Mouse (Mus musculus): ENCODE measurements at regions not wholly inside any gene's neighbourhood (a gene's known extent, or its start where the extent isn't known, plus 50 kb on each side); places are given as distances from the start of the nearest gene placed in this dataset.

GRCm38 (mm10) chr4:34177421-34177820 is 127.4 kb upstream of the Spaca1 start:
- Histone ChIP-seq H3K4me2 (ENCODE audit: insufficient read depth, low read depth, poor library complexity, severe bottlenecking) (no peak overlapping the region), H3K27ac (ENCODE audit: insufficient read depth, low read depth) (no peak overlapping the region), H3K36me3 (replicated peaks in 1 of 2; ENCODE audit: control insufficient read depth in 1 of 2, insufficient read depth in 1 of 2, low read length in 1 of 2) (no peaks in the 10 kb centered on the region), H3K4me3 (replicated peaks in 1 of 3; ENCODE audit: low read depth in 2 of 3, low read length in 2 of 3, poor library complexity in 1 of 3) (no peak overlapping the region), H3K9ac (ENCODE audit: insufficient read depth, low read depth) (no peak overlapping the region), H3K4me1 (ENCODE audit: control insufficient read depth in 1 of 2, insufficient read depth in 2 of 2) (no peaks in the 10 kb centered on the region), H3K79me2 (replicated peaks; ENCODE audit: control insufficient read depth, extremely low read depth, insufficient read depth, poor library complexity, severe bottlenecking) (no peaks in the 10 kb centered on the region), H3K27me3 (replicated peaks) (no peaks in the 10 kb centered on the region), H3K9me3 (replicated peaks; ENCODE audit: low read length) (peaks cover 2% of the 10 kb centered on the region)
- TF ChIP-seq SIN3A (IDR thresholded peaks at IDR 0.05; ENCODE audit: low read length), result no peak
- no peak for TF ChIP-seq HCFC1 (IDR thresholded peaks at IDR 0.05; ENCODE audit: low read depth, low read length)
- no peak for TF ChIP-seq EP300 (IDR thresholded peaks at IDR 0.05; ENCODE audit: low read length)
- TF ChIP-seq ZKSCAN1 (IDR thresholded peaks at IDR 0.05; ENCODE audit: borderline replicate concordance, low read depth, low read length), result no peak
- no peak for TF ChIP-seq USF2 (conservative IDR thresholded peaks at IDR 0.05; ENCODE audit: low read depth, low read length)
- no peak for TF ChIP-seq ZNF384 (IDR thresholded peaks at IDR 0.05; ENCODE audit: low read depth, low read length)
- TF ChIP-seq CHD1 (IDR thresholded peaks at IDR 0.05; ENCODE audit: low read depth, low read length), result no peak
- no peak for TF ChIP-seq POLR2A (IDR thresholded peaks at IDR 0.05; ENCODE audit: low read depth, low read length)
- TF ChIP-seq MEF2A (IDR thresholded peaks at IDR 0.05; ENCODE audit: borderline replicate concordance, low read depth, low read length), result no peak
- no peak for TF ChIP-seq RAD21 (IDR thresholded peaks at IDR 0.05; ENCODE audit: low read depth, low read length)
- TF ChIP-seq BHLHE40 (IDR thresholded peaks at IDR 0.05; ENCODE audit: low read depth, low read length), result no peak
- no peak for TF ChIP-seq E2F4 (IDR thresholded peaks at IDR 0.05; ENCODE audit: insufficient replicate concordance, low read depth, low read length)
- no peak for TF ChIP-seq CTCF (conservative IDR thresholded peaks at IDR 0.05 in 1 of 2, IDR thresholded peaks at IDR 0.05 in 1 of 2; ENCODE audit: low read depth in 2 of 2, low read length in 2 of 2)
- TF ChIP-seq ETS1 (conservative IDR thresholded peaks at IDR 0.05; ENCODE audit: low read depth, low read length), result no peak
- no peak for TF ChIP-seq NELFE (IDR thresholded peaks at IDR 0.05; ENCODE audit: low read depth, low read length)
- TF ChIP-seq PAX5 (IDR thresholded peaks at IDR 0.05; ENCODE audit: low read length), result no peak
- no peak for TF ChIP-seq IRF4 (IDR thresholded peaks at IDR 0.05; ENCODE audit: low read depth, low read length)
- in situ Hi-C loops (cut with MboI; ENCODE audit: low pct_ligation_motif_present, low pct_unique_long_range_greater_than_20kb, low sequenced_read_pairs), result no loop called here
- DNase-seq (ENCODE audit: extremely low read depth), result no peak
- dilution Hi-C loops (cut with MboI; ENCODE audit: extremely low pct_ligation_motif_present, extremely low pct_unique_long_range_greater_than_20kb, low sequenced_read_pairs), result no loop called here

- Histone ChIP-seq H3K4me1 (ENCODE audit: control insufficient read depth in 1 of 2, insufficient read depth in 2 of 2) (no peaks in the 10 kb centered on the region), H3K79me2 (replicated peaks; ENCODE audit: control insufficient read depth, extremely low read depth, insufficient read depth, poor library complexity, severe bottlenecking) (no peaks in the 10 kb centered on the region), H3K27me3 (replicated peaks) (no peaks in the 10 kb centered on the region), H3K9me3 (replicated peaks; ENCODE audit: low read length) (no peaks in the 10 kb centered on the region), H3K36me3 (replicated peaks in 1 of 2; ENCODE audit: control insufficient read depth in 1 of 2, insufficient read depth in 1 of 2, low read length in 1 of 2) (no peaks in the 10 kb centered on the region), H3K27ac (ENCODE audit: insufficient read depth, low read depth) (no peak overlapping the region), H3K9ac (ENCODE audit: insufficient read depth, low read depth) (no peak overlapping the region), H3K4me2 (ENCODE audit: insufficient read depth, low read depth, poor library complexity, severe bottlenecking) (no peak overlapping the region), H3K4me3 (replicated peaks in 1 of 3; ENCODE audit: low read depth in 2 of 3, low read length in 2 of 3, poor library complexity in 1 of 3) (no peak overlapping the region)
- in situ Hi-C loops (cut with MboI; ENCODE audit: low pct_ligation_motif_present, low pct_unique_long_range_greater_than_20kb, low sequenced_read_pairs), result no loop called here
- TF ChIP-seq CHD2 (IDR thresholded peaks at IDR 0.05; ENCODE audit: low read length) (no peak), ZMIZ1 (IDR thresholded peaks at IDR 0.05; ENCODE audit: low read depth, low read length) (no peak), ZC3H11A (IDR thresholded peaks at IDR 0.05; ENCODE audit: low read depth, low read length) (no peak), RCOR1 (conservative IDR thresholded peaks at IDR 0.05; ENCODE audit: low read depth, low read length) (no peak), ELF1 (IDR thresholded peaks at IDR 0.05; ENCODE audit: low read depth, low read length) (no peak), MEF2A (IDR thresholded peaks at IDR 0.05; ENCODE audit: borderline replicate concordance, low read depth, low read length) (no peak), ZKSCAN1 (IDR thresholded peaks at IDR 0.05; ENCODE audit: borderline replicate concordance, low read depth, low read length) (no peak), RAD21 (IDR thresholded peaks at IDR 0.05; ENCODE audit: low read depth, low read length) (no peak), USF2 (conservative IDR thresholded peaks at IDR 0.05; ENCODE audit: low read depth, low read length) (no peak), MAFK (IDR thresholded peaks at IDR 0.05; ENCODE audit: insufficient replicate concordance, low read length) (no peak), EP300 (IDR thresholded peaks at IDR 0.05; ENCODE audit: low read length) (no peak), POLR2A (IDR thresholded peaks at IDR 0.05; ENCODE audit: low read depth, low read length) (no peak), CHD1 (IDR thresholded peaks at IDR 0.05; ENCODE audit: low read depth, low read length) (no peak), MYC (IDR thresholded peaks at IDR 0.05; ENCODE audit: low read depth, low read length) (no peak)
- dilution Hi-C loops (cut with MboI; ENCODE audit: extremely low pct_ligation_motif_present, extremely low pct_unique_long_range_greater_than_20kb, low sequenced_read_pairs), result no loop called here
- no peak for DNase-seq (ENCODE audit: extremely low read depth)
Measured at GRCm38 (mm10) chr4:34186522-34186921, 136.5 kb upstream of the Spaca1 start.

All from CH12.LX (cell line).